Mouse (Mus musculus): ENCODE measurements around the gene Stk11ip. TPM values are rescaled to one million over a fixed set of nuclear protein-coding genes. Genes with fewer than 3 reads are reported as not detected.

Gene Stk11ip
- total RNA-seq, 2 experiments from 2014 or later, result 9.5 to 17.2 TPM

DNA sequence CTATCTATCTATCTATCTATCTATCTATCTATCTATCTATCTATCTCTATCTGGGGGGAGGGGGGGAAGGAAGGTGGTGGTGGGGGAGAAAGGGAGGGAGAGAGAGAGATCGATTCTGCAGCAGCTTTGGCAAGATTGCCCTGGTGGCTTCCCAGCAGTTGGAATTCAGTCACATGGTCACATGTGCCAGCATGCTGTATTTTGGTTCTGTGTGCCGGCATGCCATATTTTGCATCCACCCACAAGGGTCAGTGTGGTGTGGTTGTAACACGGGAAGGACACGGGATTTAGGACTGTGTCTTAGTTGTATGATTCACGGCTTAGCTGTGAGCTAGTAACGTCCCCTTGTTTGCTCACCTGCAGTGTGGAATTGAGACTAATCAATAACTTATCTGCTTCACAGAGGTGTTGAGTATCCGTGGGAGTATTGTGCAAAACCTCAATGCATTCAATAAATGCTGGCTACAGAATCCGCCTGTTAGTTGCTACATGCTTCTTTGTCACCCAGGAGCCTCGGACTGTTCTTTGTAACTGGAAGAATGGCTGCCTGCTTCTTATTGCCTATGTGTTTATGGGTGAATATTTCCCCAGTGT is 17.4 kb downstream of the Stk11ip start:
- no peak for ATAC-seq (ENCODE audit: poor library complexity, severe bottlenecking)

- no peak for ATAC-seq (ENCODE audit: poor library complexity, severe bottlenecking)
Observed at GRCm38 (mm10) chr1:75541496-75541895, 20.2 kb downstream of the Stk11ip start.

GRCm38 (mm10) chr1:75544351-75544750 is 23.0 kb downstream of the Stk11ip start:
- no peak for ATAC-seq (ENCODE audit: poor library complexity, severe bottlenecking)

DNA sequence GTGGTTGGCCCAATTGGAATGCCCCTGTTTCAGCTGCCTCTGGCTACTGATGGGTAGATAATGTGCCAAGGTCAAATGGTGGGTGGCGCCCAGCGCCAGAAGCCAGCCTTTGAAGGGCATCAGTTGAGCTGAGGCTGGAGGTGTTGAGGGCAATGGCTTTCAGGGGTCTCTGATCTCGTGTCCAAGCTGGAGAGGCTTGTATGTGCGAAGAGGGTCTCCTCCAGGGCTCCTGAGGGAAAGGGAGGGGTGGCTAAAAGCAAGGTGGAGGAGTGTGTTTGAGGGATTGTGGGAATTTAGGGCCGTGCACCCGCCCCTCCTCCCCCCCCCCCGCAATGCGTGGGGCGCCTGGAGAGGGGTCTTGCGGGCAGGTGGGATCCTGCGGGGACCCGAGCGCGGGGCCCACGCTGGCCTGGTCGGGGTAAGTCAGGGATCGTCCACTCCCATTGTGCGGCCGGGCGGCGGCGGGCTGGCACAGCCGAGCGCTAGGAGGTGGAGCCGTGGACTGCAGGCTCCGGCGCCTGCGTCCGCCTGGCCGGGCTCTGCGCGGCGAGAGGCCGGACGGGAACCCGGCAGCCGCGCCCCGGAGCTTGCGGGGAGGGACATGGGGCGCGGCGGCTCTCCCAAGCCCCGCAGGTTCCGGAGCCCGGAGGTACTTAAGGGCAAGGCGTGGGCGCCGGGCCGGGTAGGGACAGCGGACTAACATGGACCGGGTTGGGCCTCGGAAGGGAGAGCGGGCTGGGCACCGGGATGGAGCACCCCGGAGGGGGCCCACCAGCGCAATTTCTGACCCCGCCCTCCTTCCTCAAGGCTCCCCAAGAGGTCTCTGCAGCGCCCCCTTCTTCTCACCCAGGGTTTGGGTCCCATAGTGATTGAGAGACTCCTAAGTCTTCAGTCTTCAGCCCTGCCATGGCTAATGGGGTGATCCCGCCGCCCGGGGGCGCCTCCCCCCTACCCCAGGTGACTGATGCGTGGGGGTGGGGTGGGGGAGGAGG is 24.9 kb downstream of the Stk11ip start, which contains the start of gene Slc4a3:
TSS of gene Slc4a3 (plus strand) at position 302 of the 992 bp plus-strand sequence.
- no peak for ATAC-seq (ENCODE audit: poor library complexity, severe bottlenecking)

GRCm38 (mm10) chr1:75547351-75547750 is 26.0 kb downstream of the Stk11ip start:
- no peak for ATAC-seq (ENCODE audit: poor library complexity, severe bottlenecking)

GRCm38 (mm10) chr1:75548083-75548482 is 26.8 kb downstream of the Stk11ip start:
- ATAC-seq (ENCODE audit: poor library complexity, severe bottlenecking), result no peak

- no peak for ATAC-seq (ENCODE audit: poor library complexity, severe bottlenecking)
Observed at GRCm38 (mm10) chr1:75548871-75549270, 27.5 kb downstream of the Stk11ip start.

DNA sequence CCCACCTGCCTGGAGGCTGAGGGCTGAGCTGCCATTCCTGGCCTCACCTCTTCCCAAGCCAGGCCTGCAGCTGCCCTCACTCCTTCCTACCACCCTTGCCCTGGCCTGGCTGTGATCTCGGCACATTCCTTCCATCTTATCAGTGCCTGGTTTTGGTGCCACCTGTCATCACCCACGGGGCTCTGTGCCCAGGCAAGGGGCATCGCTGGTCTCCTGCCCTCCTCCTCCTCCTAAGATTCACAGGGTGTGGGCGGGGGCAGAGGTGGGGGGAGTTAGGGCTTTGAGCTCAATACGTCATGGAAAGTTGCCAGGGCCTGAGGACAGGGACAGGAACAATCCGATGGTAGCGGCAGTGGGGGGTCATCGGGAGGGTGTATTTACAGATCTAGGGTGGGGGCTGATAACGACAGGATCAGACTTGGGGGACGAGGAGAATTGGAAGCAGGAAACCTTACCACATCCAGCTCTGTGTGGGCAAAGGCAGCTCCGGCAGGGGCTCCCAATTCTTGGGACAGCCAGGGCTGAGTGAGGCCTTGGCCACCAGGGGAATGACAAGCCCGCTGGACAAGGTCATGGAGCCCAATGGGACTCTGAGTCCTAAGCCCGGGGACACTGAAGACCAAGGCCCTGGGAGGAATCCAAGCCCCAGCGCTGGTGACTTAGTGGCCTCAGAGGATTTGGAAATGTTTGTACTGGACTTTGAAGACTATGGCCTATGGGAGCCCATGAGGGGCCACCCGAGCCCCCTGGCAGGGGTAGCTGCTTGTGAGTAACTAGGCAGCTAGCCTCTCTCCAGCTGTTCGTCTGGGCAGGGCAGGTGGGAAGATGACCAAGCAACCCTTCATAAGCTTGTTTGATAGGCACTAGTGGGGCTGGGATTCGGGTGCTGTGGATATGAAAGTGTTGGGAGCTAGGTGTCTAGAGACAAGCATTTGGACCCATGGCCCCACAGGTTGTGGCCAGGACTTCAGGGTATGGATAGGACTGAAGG is 28.3 kb downstream of the Stk11ip start:
- no peak for ATAC-seq (ENCODE audit: poor library complexity, severe bottlenecking)

- no peak for ATAC-seq (ENCODE audit: poor library complexity, severe bottlenecking)
Observed at GRCm38 (mm10) chr1:75550586-75550985, 29.3 kb downstream of the Stk11ip start.

- no peak for ATAC-seq (ENCODE audit: poor library complexity, severe bottlenecking)
Observed at GRCm38 (mm10) chr1:75555680-75556079, 34.4 kb downstream of the Stk11ip start.

- no peak for ATAC-seq (ENCODE audit: poor library complexity, severe bottlenecking)
Observed at GRCm38 (mm10) chr1:75556143-75556781, 34.9 kb downstream of the Stk11ip start.

GRCm38 (mm10) chr1:75557041-75557440 is 35.7 kb downstream of the Stk11ip start:
- no peak for ATAC-seq (ENCODE audit: poor library complexity, severe bottlenecking)

DNA sequence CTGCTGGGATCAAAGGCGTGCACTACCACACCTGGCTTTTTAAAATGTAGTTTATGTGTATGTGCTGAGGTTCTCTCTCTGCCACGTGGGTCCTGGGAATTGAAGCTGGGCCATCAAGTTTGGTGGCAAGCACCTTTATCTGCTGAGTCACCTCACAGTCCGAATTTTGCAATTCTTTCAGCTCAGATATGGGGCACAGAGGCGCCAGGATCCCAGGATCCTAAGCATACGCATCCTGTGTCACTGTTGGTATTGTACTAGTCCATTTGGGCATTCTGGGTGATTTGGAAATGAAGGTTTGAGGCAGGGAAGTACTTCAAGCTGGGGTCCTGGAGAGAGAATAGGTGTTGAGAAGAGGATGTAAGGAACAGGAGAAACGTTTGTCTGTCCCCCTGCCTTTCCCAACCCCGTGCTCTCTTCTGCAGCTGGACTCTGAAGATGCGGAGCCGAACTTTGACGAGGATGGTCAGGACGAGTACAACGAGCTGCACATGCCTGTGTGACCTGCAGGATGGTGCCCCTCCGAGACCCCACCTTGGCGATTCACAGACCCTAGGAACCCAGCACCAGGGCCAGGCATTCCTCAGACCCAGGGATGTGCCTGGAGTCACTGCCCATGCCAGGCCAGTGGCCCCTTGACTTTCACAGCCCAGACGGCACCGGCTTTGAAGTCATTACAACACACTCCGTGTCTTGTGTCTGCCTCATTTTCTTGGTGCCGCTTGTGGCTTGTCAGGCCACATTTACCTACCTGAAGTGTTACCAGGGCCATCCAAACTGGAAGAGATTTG is 37.3 kb downstream of the Stk11ip start:
- ATAC-seq (ENCODE audit: poor library complexity, severe bottlenecking), result no peak

- ATAC-seq (ENCODE audit: poor library complexity, severe bottlenecking), result peak; percentile 92
Observed at GRCm38 (mm10) chr1:75559212-75559925, 38.0 kb downstream of the Stk11ip start.

- ATAC-seq (ENCODE audit: poor library complexity, severe bottlenecking), result no peak
Observed at GRCm38 (mm10) chr1:75560206-75560913, 39.0 kb downstream of the Stk11ip start.

- no peak for ATAC-seq (ENCODE audit: poor library complexity, severe bottlenecking)
Observed at GRCm38 (mm10) chr1:75561221-75561897, 40.0 kb downstream of the Stk11ip start.

GRCm38 (mm10) chr1:75561898-75562238 is 40.5 kb downstream of the Stk11ip start:
- no peak for ATAC-seq (ENCODE audit: poor library complexity, severe bottlenecking)

DNA sequence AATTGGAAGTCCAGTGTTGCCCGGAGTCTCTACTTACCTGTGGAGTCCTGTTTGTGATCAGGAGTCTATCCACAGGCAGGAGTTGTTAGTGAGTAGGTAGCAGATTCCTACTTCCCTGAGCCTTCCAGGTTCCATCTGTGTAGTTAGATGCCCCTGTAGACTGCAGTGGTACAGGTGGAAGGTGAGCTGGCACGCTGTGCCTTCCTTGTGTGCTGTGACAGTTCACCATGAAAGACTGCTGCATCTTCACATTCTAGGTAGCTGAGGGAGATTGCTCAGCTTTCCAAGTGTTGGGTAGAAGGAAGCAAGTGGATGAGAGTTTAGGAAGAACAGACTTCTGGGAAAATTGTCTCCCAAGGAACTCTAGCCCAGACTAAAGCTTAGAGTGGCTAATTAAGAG is 42.8 kb downstream of the Stk11ip start:
- no peak for ATAC-seq (ENCODE audit: poor library complexity, severe bottlenecking)
